Mouse (Mus musculus) kidney, adult 8-10 months (tissue): ENCODE data around the gene Mphosph9.
"Not testable (repeated sequence)": the region's sequence is repeated elsewhere in the genome, so short reads cannot be mapped to it uniquely, and the experiment has no call there.

Experiments
- DNase-seq, 2 experiments: peaks; one replicate each; pipeline ENCODE4 v3.0.0; 2022

Gene Mphosph9

GRCm38 (mm10) chr5:124341753-124342339, 14.1 kb upstream of the Mphosph9 start:
- DNase-seq, result not testable (repeated sequence)

DNA sequence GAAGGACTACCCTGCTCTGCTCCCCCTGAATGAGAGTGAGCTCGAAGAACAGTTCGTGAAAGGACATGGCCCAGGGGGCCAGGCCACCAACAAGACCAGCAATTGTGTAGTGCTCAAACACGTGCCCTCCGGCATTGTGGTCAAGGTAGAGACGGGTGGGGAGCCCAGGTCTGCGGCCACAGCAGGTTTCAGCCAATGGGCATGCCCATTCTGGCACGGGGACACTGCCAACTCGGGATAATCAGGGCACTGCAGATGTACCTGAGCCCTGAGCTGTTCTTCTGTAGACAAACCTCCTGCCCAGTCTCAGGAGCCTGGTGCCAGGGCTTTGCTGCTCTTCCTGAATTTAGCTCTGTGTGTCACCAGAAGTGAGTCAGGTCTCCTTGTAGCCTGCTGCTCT, 11.0 kb upstream of the Mphosph9 start:
- DNase-seq, result no peak

GRCm38 (mm10) chr5:124337909-124338308, 10.1 kb upstream of the Mphosph9 start:
- DNase-seq, result peak; percentile 20 to 31

DNA sequence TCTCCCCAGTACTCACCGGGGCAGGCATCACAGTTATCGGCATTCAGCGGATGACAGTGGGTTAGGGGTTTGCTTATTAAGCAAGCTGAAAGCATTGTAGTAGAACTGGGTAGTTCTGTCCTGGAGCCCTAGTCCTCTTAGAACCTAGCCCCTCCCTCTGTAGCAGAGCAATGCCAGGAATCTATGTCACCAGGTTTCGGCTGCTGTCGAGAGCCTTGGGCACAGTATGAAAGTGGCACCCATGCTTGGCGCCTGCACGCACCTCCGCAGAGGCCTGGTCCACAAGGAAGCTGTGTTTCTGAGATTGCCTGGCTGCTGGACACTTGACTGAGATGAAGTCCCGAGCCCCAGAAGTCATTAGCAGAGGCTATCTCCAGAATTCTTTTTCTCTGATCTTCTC, 9.3 kb upstream of the Mphosph9 start:
- no peak for DNase-seq

- DNase-seq, result peak; percentile 51 to 57
Observed at GRCm38 (mm10) chr5:124334392-124334791, 6.6 kb upstream of the Mphosph9 start.

GRCm38 (mm10) chr5:124330086-124330485, 2.3 kb upstream of the Mphosph9 start:
- DNase-seq, result no peak

GRCm38 (mm10) chr5:124326829-124327228, 943 bp downstream of the Mphosph9 start:
- DNase-seq, result no peak

DNA sequence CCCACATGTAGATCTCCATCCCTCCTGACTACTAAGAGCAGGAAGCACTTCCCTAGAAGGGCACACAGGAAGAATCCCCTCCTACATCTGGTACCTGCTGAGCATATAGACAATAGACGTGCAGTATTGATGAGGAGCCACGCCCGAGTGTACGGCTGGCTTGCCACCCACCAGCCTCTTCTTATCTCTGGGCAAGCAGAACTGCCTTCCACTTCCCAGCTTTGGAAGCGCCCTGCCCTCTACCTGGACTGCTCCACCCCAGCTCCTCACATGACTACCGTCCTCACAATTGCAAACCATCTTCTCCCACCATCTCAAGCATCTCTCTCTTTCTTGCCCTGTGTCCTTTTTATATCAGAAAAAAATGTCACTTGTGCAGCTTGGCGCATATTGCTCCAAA, 10.1 kb downstream of the Mphosph9 start:
- no peak for DNase-seq

DNA sequence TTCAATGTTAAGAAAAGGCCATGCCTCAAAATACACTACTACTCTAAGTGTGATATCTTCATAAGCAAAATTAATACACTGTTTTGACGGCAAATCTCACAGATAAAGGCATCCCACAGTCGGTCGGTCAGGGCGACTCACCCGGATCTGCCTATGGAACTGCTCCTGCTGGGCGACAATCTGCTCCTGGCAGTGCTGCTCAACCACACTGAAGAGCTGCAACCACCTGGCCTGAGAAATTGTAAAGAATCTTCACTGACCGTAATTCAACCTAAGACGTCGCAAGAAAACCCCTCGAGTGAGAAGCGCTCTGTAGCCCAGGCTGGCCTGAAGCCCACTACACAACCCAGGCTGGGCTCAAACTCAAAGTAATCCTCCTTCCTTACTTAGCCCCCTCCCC, 11.8 kb downstream of the Mphosph9 start:
- DNase-seq, result no peak

GRCm38 (mm10) chr5:124315498-124315897, 12.3 kb downstream of the Mphosph9 start:
- no peak for DNase-seq

GRCm38 (mm10) chr5:124310091-124310490, 17.7 kb downstream of the Mphosph9 start:
- no peak for DNase-seq

DNA sequence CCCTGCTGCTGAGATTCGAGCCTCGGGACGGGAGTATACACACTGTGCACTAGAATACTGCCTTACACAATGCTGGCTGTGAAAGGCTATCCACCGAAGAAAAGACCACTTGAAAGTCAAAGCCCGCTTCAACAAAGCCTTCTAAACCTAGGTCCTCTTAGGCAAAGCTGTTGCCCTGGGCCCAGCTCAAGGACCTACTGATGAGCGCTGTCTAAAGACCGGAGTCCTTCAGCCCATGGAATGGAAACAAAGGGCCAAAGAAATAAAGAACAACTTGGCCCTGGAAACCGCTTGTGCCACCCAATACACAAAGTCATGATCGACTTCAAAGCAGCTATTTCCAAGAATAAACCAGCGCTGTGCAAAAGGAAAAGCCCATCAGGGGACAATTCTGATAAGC, 18.6 kb downstream of the Mphosph9 start:
- no peak for DNase-seq

GRCm38 (mm10) chr5:124302853-124303252, 24.9 kb downstream of the Mphosph9 start:
- DNase-seq, result not testable (repeated sequence)

- DNase-seq, result no peak
Observed at GRCm38 (mm10) chr5:124300132-124300531, 27.6 kb downstream of the Mphosph9 start.

- not testable (repeated sequence) for DNase-seq
Observed at GRCm38 (mm10) chr5:124299307-124299706, 28.5 kb downstream of the Mphosph9 start.

GRCm38 (mm10) chr5:124296475-124296874, 31.3 kb downstream of the Mphosph9 start:
- DNase-seq, result no peak

GRCm38 (mm10) chr5:124293967-124294366, 33.8 kb downstream of the Mphosph9 start:
- DNase-seq, result no peak

GRCm38 (mm10) chr5:124290216-124290615, 37.6 kb downstream of the Mphosph9 start:
- no peak for DNase-seq

GRCm38 (mm10) chr5:124287616-124288247, 40.0 kb downstream of the Mphosph9 start:
- DNase-seq, result no peak

DNA sequence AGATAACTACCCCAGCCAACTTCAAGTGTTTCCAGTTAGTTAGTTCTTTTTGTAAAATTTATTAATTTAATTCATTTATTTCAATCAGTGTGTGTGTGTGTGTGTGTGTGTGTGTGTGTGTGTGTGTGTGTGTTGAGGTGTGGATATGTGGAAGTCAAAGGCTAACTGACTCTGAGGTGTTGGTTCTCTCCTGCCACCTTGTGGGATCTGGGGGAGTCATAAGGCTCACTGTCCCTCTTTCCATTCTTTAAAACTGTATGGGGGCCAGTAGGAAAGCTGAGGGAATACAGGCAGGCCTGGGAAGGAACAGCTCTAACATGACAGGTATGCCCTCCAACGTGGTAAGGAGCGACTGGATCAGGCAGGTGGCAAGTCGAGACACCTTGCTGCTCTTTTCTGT, 43.4 kb downstream of the Mphosph9 start:
- peak in 1 of 2 experiments; percentile 16 for DNase-seq

DNA sequence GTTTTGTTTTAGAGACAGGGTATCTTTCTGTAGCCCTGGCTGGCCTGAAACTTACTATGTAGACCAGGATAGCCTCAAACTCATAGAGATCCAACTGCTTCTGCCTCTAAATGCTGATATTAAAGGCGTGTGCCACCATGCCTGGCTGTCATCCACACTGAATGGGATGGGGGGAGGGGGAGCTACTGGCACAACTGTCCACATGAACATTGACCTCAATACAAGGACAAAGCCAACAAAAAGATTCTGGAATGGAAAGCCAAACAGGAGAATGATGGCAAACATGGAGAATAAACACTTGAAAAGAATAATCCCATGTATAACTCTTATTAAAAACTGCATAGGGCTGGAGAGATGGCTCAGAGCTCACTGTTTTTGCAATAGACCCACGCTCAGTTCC, 44.9 kb downstream of the Mphosph9 start:
- DNase-seq, result no peak

- DNase-seq, result no peak
Observed at GRCm38 (mm10) chr5:124270226-124270625, 57.5 kb downstream of the Mphosph9 start.

DNA sequence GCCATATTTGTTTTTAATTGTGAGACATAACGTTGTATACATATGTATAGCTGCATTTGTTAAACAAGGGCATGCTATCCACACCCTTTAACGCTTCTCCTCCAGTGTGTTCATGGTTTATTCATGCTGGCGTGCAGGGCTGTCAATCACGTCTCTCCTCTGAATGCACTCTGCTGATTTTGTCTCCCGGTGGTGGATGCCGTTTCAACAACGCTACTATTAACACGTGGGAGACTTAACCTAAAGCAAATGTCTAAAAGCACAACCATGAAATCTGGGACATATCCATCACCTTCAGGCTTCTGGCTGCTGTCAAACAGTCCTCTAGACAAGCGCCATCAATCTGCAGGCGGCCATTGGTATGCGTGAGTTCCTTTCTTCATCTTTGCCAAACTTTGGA, 58.1 kb downstream of the Mphosph9 start:
- DNase-seq, result no peak

DNA sequence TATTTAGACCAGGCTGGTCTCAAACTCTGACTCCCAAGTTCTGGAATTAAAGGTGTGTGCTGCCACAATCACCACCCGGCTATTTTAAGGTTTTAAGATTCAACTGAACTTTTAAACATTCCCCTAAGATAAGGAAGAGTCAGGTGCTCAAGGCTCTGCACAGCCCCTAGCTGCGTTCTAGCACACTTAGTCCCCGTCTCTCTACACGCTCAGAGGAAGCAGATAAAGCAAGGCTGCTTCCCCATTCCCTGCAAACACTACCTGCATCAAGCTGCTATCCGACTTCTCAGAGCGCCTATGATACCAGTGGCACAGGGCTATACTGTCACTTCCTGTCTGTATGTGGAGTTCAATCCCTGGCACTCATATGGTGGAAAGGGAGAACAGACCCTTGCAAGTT, 60.1 kb downstream of the Mphosph9 start:
- no peak for DNase-seq

DNA sequence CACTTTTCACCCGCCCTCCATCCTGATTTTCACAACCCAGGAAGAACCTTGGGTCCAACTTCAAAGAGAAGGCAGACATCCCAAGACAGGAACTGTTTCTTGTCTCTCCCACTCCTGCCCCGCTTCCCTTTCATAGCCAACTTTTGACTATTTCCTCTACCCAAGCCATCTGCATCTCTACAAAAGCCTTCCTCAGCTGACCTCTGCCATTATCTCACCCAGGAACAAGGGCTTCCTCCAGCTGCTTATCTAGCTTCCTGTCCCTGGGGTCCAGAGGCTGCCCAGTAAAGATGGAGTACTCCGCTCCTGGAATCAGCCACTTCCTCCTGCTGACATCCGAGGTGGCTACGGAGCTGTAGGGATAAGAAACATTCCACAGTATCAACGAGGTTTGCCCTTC, 61.0 kb downstream of the Mphosph9 start:
- no peak for DNase-seq
